Mouse (Mus musculus): ENCODE results near the gene Shf. TPM values are rescaled to one million over a fixed set of nuclear protein-coding genes. Genes with fewer than 3 reads are reported as not detected.

Gene Shf
- polyA plus RNA-seq, 1 experiment from 2014 or later: 9.5 TPM

DNA sequence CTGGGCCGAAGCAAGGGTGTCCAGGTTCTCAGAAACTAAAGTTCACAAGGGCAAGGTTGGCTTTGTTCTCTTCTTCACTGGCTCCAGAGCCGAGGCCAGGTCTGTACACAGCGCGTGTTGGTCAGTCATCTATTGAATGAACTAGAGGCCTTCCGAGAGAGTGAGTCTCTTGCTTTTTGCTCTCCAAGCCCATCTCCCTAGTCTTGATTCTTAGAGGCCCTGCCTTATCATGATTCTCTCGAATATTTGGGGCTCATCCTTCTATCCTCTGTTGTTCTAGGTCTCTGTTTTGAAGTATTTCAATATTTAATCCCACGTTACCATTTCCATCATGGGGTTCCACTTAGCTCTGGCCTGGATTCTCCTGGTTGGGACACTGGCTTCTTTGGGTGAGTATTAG, 53.6 kb downstream of the Shf start, which contains the start of gene Duox1:
Duox1 (plus strand) TSS at position 301 of the 400 bp plus-strand sequence.
- no peaks in the 10 kb centered on the region for H3K9me3 ChIP-seq (ENCODE audit: control insufficient read depth, low read length)
- H3K27me3 ChIP-seq (replicated peaks; ENCODE audit: control insufficient read depth, insufficient read depth, low read length): peaks cover 21% of the 10 kb centered on the region
- no peak within 1 kb of the TSS for H3K27ac ChIP-seq (ENCODE audit: low read length)
- no peak within 1 kb of the TSS for H3K4me3 ChIP-seq (replicated peaks; ENCODE audit: low read length)
- no peak for ATAC-seq
- WGBS: 89% methylated on average over 7 of the region's 7 CpGs
- H3K9ac ChIP-seq (replicated peaks; ENCODE audit: low read depth, low read length): no peak within 1 kb of the TSS
- H3K4me2 ChIP-seq (ENCODE audit: low read length): no peak within 1 kb of the TSS
- peaks cover 8% of the 10 kb centered on the region for H3K4me1 ChIP-seq (replicated peaks; ENCODE audit: control insufficient read depth, insufficient read depth, low read length)
- no peaks in the 10 kb centered on the region for H3K36me3 ChIP-seq (ENCODE audit: control insufficient read depth, insufficient read depth)

DNA sequence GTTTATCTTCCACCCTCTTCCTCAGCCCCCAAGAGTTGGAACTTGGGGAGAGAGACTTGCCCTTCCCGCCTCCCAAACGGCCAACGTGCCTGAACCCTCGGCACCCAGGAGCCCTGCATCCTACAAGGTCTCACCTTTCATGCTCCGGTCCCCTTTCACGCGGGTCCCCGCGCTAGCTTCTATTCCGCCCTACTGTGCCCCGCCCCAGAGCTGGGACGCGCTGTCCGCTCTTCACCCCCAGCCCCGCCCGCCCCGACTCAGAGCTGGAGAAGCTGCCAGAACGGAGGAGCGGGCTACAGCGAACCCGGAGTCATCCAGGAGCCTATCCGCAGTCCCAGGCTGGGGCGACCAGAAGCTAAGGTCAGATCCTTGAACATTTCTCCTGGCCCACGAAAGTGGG, 55.4 kb downstream of the Shf start, which contains the start of gene Duoxa1:
Duoxa1 (minus strand) TSS at position 195 of the 400 bp plus-strand sequence.
- ATAC-seq: peak; percentile 54
- 3% methylated on average over 24 of the region's 24 CpGs for whole genome bisulfite sequencing

DNA sequence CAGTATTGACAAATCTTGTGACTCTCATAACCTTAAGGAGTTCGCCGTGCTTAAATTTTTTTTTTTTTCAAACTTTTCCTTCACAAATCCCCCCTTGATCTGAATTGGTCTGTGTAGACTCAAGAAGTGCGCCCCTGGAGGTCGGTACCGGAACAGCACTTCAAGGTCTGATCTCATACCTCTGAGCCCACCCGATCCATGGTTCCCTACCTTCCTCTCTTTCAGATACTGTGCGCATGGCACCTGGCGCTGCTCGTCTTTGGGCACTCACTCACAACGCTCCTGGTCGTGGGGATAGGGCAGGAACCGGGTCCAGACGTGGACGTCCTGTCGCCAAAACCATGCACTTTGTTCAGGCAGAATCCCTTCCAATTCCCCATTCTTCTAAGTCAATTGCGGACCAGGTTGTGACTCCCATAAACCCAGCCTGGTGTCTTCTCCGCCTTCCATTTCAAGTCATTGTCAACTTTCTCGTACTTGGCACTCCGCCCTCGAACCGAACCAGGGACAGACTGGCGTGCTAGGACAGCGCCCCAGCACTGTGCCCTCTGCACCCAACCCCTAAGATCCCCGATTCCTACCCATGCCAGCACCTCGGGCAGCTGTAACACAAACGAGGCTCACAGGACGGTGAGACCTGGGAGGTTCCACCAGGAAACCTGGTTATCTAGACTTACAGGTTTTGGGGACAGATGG, 56.1 kb downstream of the Shf start:
- no peak overlapping the region for H3K27ac ChIP-seq (ENCODE audit: low read length)
- H3K27me3 ChIP-seq (replicated peaks; ENCODE audit: control insufficient read depth, insufficient read depth, low read length): peaks cover 30% of the 10 kb centered on the region
- no peaks in the 10 kb centered on the region for H3K9me3 ChIP-seq (ENCODE audit: control insufficient read depth, low read length)
- WGBS: 2% methylated on average over 27 of the region's 27 CpGs
- H3K36me3 ChIP-seq (ENCODE audit: control insufficient read depth, insufficient read depth): no peaks in the 10 kb centered on the region
- peaks cover 8% of the 10 kb centered on the region for H3K4me1 ChIP-seq (replicated peaks; ENCODE audit: control insufficient read depth, insufficient read depth, low read length)
- H3K4me2 ChIP-seq (ENCODE audit: low read length): peak overlapping the region; percentile 35
- peak; percentile 57 for ATAC-seq
- no peak overlapping the region for H3K9ac ChIP-seq (replicated peaks; ENCODE audit: low read depth, low read length)
- peak overlapping the region; percentile 14; the same call in 1 of the 2 replicates for H3K4me3 ChIP-seq (replicated peaks; ENCODE audit: low read length)

More for the DNA sequence above, 55.4 kb downstream of the Shf start, which contains the start of gene Duoxa1:
- Histone ChIP-seq H3K4me1 (replicated peaks; ENCODE audit: control insufficient read depth, insufficient read depth, low read length) (peaks cover 8% of the 10 kb centered on the region), H3K27ac (ENCODE audit: low read length) (no peak within 1 kb of the TSS), H3K27me3 (replicated peaks; ENCODE audit: control insufficient read depth, insufficient read depth, low read length) (peaks cover 29% of the 10 kb centered on the region), H3K9me3 (ENCODE audit: control insufficient read depth, low read length) (no peaks in the 10 kb centered on the region), H3K9ac (replicated peaks; ENCODE audit: low read depth, low read length) (no peak within 1 kb of the TSS), H3K4me2 (ENCODE audit: low read length) (peak within 1 kb of the TSS; percentile 35), H3K4me3 (replicated peaks; ENCODE audit: low read length) (peak within 1 kb of the TSS; percentile 24; the same call in 1 of the 2 replicates), H3K36me3 (ENCODE audit: control insufficient read depth, insufficient read depth) (no peaks in the 10 kb centered on the region)

DNA sequence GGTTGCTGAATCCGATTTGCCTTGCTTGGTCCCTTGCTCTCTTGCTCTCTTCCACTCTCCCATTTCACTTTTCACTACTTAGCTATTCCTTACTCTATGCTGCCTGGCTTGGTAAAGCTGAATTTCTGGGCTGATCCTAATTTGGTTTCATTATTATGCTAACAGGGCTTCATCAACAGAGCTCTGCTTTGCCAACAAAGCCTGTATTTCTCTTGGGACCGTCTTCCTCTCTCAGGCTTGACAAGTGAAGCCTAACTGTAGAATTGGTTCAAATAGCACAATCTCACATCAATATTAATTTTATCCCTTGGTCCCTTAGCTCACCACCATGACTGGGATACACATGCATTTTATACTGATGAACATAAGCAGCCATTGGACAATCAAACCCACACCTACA, 57.4 kb downstream of the Shf start:
- no peaks in the 10 kb centered on the region for H3K9me3 ChIP-seq (ENCODE audit: control insufficient read depth, low read length)
- no peaks in the 10 kb centered on the region for H3K36me3 ChIP-seq (ENCODE audit: control insufficient read depth, insufficient read depth)
- no peak overlapping the region for H3K4me2 ChIP-seq (ENCODE audit: low read length)
- no peak for ATAC-seq
- no peak overlapping the region for H3K9ac ChIP-seq (replicated peaks; ENCODE audit: low read depth, low read length)
- H3K4me3 ChIP-seq (replicated peaks; ENCODE audit: low read length): no peak overlapping the region
- H3K27me3 ChIP-seq (replicated peaks; ENCODE audit: control insufficient read depth, insufficient read depth, low read length): peaks cover 33% of the 10 kb centered on the region
- no peak overlapping the region for H3K27ac ChIP-seq (ENCODE audit: low read length)
- WGBS: 21% methylated on average over 2 of the region's 2 CpGs
- peaks cover 8% of the 10 kb centered on the region for H3K4me1 ChIP-seq (replicated peaks; ENCODE audit: control insufficient read depth, insufficient read depth, low read length)

DNA sequence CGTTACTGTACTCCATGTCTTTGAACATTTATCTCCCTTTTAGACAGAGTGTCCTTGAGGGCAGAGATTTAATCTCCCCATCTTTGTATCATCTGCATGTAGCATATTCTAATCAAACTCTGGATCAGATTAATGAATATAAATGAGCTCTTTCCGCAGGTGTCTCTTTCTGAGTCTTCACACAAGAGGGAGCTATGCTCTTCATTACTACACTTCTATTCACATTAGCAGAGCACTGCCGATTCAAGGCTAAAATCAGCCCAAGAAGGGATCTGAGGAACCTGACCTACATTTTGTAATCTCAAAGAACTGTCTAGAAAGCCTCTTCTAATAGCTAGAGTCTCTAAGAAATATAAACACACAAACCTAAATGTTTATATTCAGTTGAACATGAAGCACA, 59.3 kb downstream of the Shf start:
- Histone ChIP-seq H3K4me2 (ENCODE audit: low read length) (no peak overlapping the region), H3K4me3 (replicated peaks; ENCODE audit: low read length) (no peak overlapping the region), H3K27ac (ENCODE audit: low read length) (no peak overlapping the region), H3K4me1 (replicated peaks; ENCODE audit: control insufficient read depth, insufficient read depth, low read length) (peaks cover 8% of the 10 kb centered on the region), H3K9me3 (ENCODE audit: control insufficient read depth, low read length) (no peaks in the 10 kb centered on the region), H3K9ac (replicated peaks; ENCODE audit: low read depth, low read length) (no peak overlapping the region), H3K36me3 (ENCODE audit: control insufficient read depth, insufficient read depth) (no peaks in the 10 kb centered on the region), H3K27me3 (replicated peaks; ENCODE audit: control insufficient read depth, insufficient read depth, low read length) (peaks cover 34% of the 10 kb centered on the region)
- WGBS: 41% methylated on average over 3 of the region's 3 CpGs
- ATAC-seq: no peak

DNA sequence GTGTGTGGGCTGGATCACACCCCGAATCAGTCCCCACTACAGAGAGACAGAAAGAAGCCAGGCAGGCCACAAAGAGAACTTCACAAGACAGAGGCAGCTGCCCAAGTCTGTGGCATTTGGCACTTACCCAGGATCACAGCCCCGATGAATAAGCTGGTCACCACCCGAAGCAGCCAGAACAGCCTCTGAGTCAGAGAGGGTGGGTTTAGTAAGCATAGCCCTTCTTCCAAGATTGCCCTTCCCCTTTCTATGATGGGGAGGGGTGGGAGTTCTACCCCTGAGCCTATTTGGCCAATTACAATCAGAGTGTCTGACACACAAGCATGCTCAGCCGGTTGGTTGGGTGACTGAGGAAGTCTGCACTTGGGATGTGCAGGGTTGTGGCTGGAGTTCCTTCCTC, 62.8 kb downstream of the Shf start:
- Histone ChIP-seq H3K4me3 (replicated peaks; ENCODE audit: low read length) (no peak overlapping the region), H3K9ac (replicated peaks; ENCODE audit: low read depth, low read length) (no peak overlapping the region), H3K4me1 (replicated peaks; ENCODE audit: control insufficient read depth, insufficient read depth, low read length) (peaks cover 11% of the 10 kb centered on the region), H3K27me3 (replicated peaks; ENCODE audit: control insufficient read depth, insufficient read depth, low read length) (peaks cover 32% of the 10 kb centered on the region), H3K27ac (ENCODE audit: low read length) (no peak overlapping the region), H3K4me2 (ENCODE audit: low read length) (no peak overlapping the region), H3K9me3 (ENCODE audit: control insufficient read depth, low read length) (no peaks in the 10 kb centered on the region), H3K36me3 (ENCODE audit: control insufficient read depth, insufficient read depth) (no peaks in the 10 kb centered on the region)
- 44% methylated on average over 4 of the region's 4 CpGs for WGBS
- ATAC-seq: 0 out of 2 replicates have a peak, but pooled peaks have one; percentile 13

DNA sequence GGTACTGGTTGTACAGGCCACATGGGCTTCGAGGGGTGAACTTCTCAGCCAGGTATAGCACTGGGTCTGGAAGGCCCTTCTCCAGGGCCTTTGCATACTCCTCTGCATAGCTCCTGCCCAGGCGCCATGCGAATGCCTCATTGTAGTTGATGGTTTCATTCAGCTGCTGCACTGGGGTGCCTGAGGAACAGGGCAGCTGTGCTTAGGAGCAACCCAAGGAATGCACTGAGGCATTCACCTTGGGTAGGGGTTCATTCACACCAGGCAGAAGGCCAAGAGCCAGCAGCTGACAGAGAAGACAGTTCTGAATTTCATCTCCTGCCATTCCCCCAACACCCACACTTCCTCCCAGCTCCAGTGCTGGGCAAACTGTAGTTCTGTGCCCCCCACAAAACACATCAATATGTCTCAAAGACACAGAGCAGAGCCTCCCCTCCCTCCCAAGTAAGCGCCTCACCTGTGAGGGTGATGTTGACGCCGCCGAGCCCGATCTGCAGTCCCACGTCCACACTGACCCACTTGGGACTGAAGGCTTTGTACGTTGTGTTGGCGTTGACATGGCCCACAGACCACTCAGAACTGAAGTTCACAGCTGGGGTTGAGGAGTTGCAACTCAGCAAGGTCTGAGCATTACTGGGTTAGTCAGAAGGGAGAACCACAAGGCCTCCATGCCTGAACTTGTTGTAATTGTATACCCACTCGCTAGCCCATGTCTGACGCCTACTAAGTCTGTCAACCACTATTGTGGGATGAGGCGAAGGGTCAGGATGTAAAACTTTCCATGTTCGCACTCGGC, 63.7 kb downstream of the Shf start:
- H3K9ac ChIP-seq (replicated peaks; ENCODE audit: low read depth, low read length): no peak overlapping the region
- H3K4me1 ChIP-seq (replicated peaks; ENCODE audit: control insufficient read depth, insufficient read depth, low read length): peaks cover 17% of the 10 kb centered on the region
- H3K27me3 ChIP-seq (replicated peaks; ENCODE audit: control insufficient read depth, insufficient read depth, low read length): peaks cover 39% of the 10 kb centered on the region
- no peaks in the 10 kb centered on the region for H3K36me3 ChIP-seq (ENCODE audit: control insufficient read depth, insufficient read depth)
- no peak for ATAC-seq
- no peaks in the 10 kb centered on the region for H3K9me3 ChIP-seq (ENCODE audit: control insufficient read depth, low read length)
- H3K27ac ChIP-seq (ENCODE audit: low read length): no peak overlapping the region
- H3K4me2 ChIP-seq (ENCODE audit: low read length): no peak overlapping the region
- 86% methylated on average over 16 of the region's 16 CpGs for WGBS
- no peak overlapping the region for H3K4me3 ChIP-seq (replicated peaks; ENCODE audit: low read length)

DNA sequence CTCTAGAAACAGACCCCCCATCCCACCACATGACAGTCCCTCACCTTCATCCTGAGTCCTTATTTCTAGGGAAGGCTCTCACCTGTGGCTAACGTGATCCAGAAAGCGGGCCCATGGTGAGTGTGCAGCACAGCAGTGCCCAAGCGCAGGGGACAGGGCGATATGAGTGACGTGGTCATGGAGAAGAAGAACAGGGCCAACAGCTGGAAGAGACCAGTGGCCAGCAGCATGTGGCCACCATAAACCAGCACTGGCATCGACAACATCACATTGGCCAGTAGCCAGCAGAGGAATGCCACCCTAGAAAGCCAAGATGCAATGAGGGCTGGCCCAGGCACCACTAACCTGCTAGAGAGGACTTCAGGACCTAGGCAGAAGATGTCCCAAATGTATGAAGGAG, 64.4 kb downstream of the Shf start:
- Histone ChIP-seq H3K9ac (replicated peaks; ENCODE audit: low read depth, low read length) (no peak overlapping the region), H3K4me2 (ENCODE audit: low read length) (no peak overlapping the region), H3K9me3 (ENCODE audit: control insufficient read depth, low read length) (no peaks in the 10 kb centered on the region), H3K27ac (ENCODE audit: low read length) (no peak overlapping the region), H3K27me3 (replicated peaks; ENCODE audit: control insufficient read depth, insufficient read depth, low read length) (peaks cover 47% of the 10 kb centered on the region), H3K4me1 (replicated peaks; ENCODE audit: control insufficient read depth, insufficient read depth, low read length) (peaks cover 17% of the 10 kb centered on the region), H3K4me3 (replicated peaks; ENCODE audit: low read length) (no peak overlapping the region), H3K36me3 (ENCODE audit: control insufficient read depth, insufficient read depth) (no peaks in the 10 kb centered on the region)
- no peak for ATAC-seq
- WGBS: 88% methylated on average over 6 of the region's 6 CpGs

DNA sequence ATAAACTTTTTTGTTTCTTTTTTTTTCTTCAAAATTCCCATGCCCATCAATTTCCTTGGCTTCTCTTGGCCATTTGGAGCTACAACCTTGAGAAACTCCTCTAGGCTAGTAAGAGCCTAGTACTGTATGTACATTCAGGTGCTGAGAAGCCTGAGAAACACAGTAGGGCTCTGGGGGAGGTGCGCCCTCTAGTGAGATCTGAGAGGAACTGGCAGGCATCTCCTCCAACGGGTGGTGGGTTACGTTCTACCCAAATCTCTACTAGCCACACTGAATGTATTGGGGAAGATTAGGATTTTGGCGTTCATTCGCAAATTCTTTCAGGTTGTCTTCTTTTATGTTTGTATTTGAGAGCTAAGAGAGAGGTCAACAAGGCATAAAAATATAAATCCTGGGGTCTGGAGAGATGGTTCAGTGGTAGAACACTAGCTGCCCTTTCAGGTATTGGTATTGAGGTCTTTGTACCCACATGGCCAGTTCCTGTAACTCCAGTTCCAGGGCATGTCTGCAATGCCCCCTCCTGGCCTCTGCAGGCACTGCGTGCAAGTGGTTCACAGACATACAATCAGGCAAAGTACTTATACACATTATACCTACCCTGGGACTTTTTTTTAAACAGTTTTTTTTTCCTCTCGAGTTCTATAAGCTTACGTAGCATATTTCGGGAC, 66.3 kb downstream of the Shf start:
- no peak overlapping the region for H3K9ac ChIP-seq (replicated peaks; ENCODE audit: low read depth, low read length)
- 12% methylated on average over 9 of the region's 9 CpGs for WGBS
- H3K36me3 ChIP-seq (ENCODE audit: control insufficient read depth, insufficient read depth): no peaks in the 10 kb centered on the region
- ATAC-seq: peak; percentile 66
- no peak overlapping the region for H3K27ac ChIP-seq (ENCODE audit: low read length)
- peaks cover 47% of the 10 kb centered on the region for H3K27me3 ChIP-seq (replicated peaks; ENCODE audit: control insufficient read depth, insufficient read depth, low read length)
- H3K4me2 ChIP-seq (ENCODE audit: low read length): no peak overlapping the region; the same call in 1 of the 2 replicates
- H3K4me3 ChIP-seq (replicated peaks; ENCODE audit: low read length): no peak overlapping the region
- no peaks in the 10 kb centered on the region for H3K9me3 ChIP-seq (ENCODE audit: control insufficient read depth, low read length)
- peaks cover 30% of the 10 kb centered on the region for H3K4me1 ChIP-seq (replicated peaks; ENCODE audit: control insufficient read depth, insufficient read depth, low read length)
